Mouse (Mus musculus) layer of hippocampus, adult 11-12 months (tissue): ENCODE results near the gene Tbc1d22a.

Source experiments
- DNase-seq: peaks from one replicate; pipeline ENCODE4 v3.0.0; 2022; ENCODE audit warnings: low spot score

Gene Tbc1d22a

GRCm38 (mm10) chr15:86335781-86336180, 121.5 kb downstream of the Tbc1d22a start:
- DNase-seq = no peak

- no peak for DNase-seq
These were observed 123.5 kb downstream of the Tbc1d22a start for GRCm38 (mm10) chr15:86337726-86338125.

GRCm38 (mm10) chr15:86339736-86340135, 125.5 kb downstream of the Tbc1d22a start:
- no peak for DNase-seq

- DNase-seq = no peak
These were observed 126.5 kb downstream of the Tbc1d22a start for GRCm38 (mm10) chr15:86340766-86341165.

- DNase-seq = no peak
These were observed 128.5 kb downstream of the Tbc1d22a start for GRCm38 (mm10) chr15:86342637-86343375.

- peak; percentile 48 for DNase-seq
These were observed 130.7 kb downstream of the Tbc1d22a start for GRCm38 (mm10) chr15:86344906-86345331.

- DNase-seq = no peak
These were observed 131.6 kb downstream of the Tbc1d22a start for GRCm38 (mm10) chr15:86345907-86346306.

- no peak for DNase-seq
These were observed 132.3 kb downstream of the Tbc1d22a start for GRCm38 (mm10) chr15:86346606-86347005.

GRCm38 (mm10) chr15:86354932-86355331, 140.7 kb downstream of the Tbc1d22a start:
- no peak for DNase-seq

- no peak for DNase-seq
These were observed 141.6 kb downstream of the Tbc1d22a start for GRCm38 (mm10) chr15:86355857-86356256.

GRCm38 (mm10) chr15:86360376-86360775, 146.1 kb downstream of the Tbc1d22a start:
- DNase-seq = no peak

GRCm38 (mm10) chr15:86362306-86363150, 148.3 kb downstream of the Tbc1d22a start:
- peak; percentile 66 for DNase-seq

- peak; percentile 70 for DNase-seq
These were observed 149.6 kb downstream of the Tbc1d22a start for GRCm38 (mm10) chr15:86363841-86364295.

GRCm38 (mm10) chr15:86364948-86365658, 150.8 kb downstream of the Tbc1d22a start:
- no peak for DNase-seq

GRCm38 (mm10) chr15:86366726-86367125, 152.5 kb downstream of the Tbc1d22a start:
- no peak for DNase-seq

GRCm38 (mm10) chr15:86367247-86367646, 153.0 kb downstream of the Tbc1d22a start:
- DNase-seq = no peak

GRCm38 (mm10) chr15:86370846-86371245, 156.6 kb downstream of the Tbc1d22a start:
- DNase-seq = no peak

- DNase-seq = no peak
These were observed 161.0 kb downstream of the Tbc1d22a start for GRCm38 (mm10) chr15:86375262-86375661.

- DNase-seq = no peak
These were observed 161.7 kb downstream of the Tbc1d22a start for GRCm38 (mm10) chr15:86375860-86376394.

- DNase-seq = no peak
These were observed 169.0 kb downstream of the Tbc1d22a start for GRCm38 (mm10) chr15:86383278-86383677.

GRCm38 (mm10) chr15:86385436-86385835, 171.2 kb downstream of the Tbc1d22a start:
- DNase-seq = no peak

GRCm38 (mm10) chr15:86386325-86386724, 172.1 kb downstream of the Tbc1d22a start:
- no peak for DNase-seq
